Mouse (Mus musculus) adrenal gland, postnatal 4 days (tissue): ENCODE data around the gene Slu7. TPM values are rescaled to one million over a fixed set of nuclear protein-coding genes. Genes with fewer than 3 reads are reported as not detected.
A peak's percentile ranks its signal among the peaks of the same experiment; 100 is the strongest.

Source experiments
- DNase-seq, 2 experiments: peaks; one replicate each; pipeline ENCODE4 v3.0.0; 2021 to 2022; ENCODE audit warnings: low spot score in 2 of 2, mixed read lengths in 2 of 2
- total RNA-seq, 2 experiments: library from RNA; stranded (reverse); gene quantifications; 2 replicates each; pipeline ENCODE4 v1.2.3; 2021

The Slu7 gene
- total RNA-seq, 2 experiments from 2014 or later: 50.2 to 53.5 TPM

- no peak for DNase-seq
These were observed 16.3 kb upstream of the Slu7 start for GRCm38 (mm10) chr11:43417201-43417600.

- DNase-seq: no peak
These were observed 9.2 kb upstream of the Slu7 start for GRCm38 (mm10) chr11:43424386-43424785.

- DNase-seq: no peak
These were observed 8.3 kb upstream of the Slu7 start for GRCm38 (mm10) chr11:43425166-43425709.

- peak; percentile 27 to 53 for DNase-seq
These were observed 7.6 kb upstream of the Slu7 start, which contains the start of gene Pttg1 for GRCm38 (mm10) chr11:43425824-43426413. Pttg1 (minus strand) TSS chr11:43426251.

- DNase-seq: no peak
These were observed 7.1 kb upstream of the Slu7 start for GRCm38 (mm10) chr11:43426414-43426884.

GRCm38 (mm10) chr11:43434024-43434407 is 472 bp downstream of the Slu7 start:
- no peak for DNase-seq

GRCm38 (mm10) chr11:43441121-43441520 is 7.6 kb downstream of the Slu7 start:
- DNase-seq: no peak

GRCm38 (mm10) chr11:43443183-43443582 is 9.6 kb downstream of the Slu7 start:
- DNase-seq: no peak

GRCm38 (mm10) chr11:43449916-43450315 is 16.4 kb downstream of the Slu7 start:
- no peak for DNase-seq

- no peak for DNase-seq
These were observed 17.8 kb downstream of the Slu7 start for GRCm38 (mm10) chr11:43451322-43451721.

GRCm38 (mm10) chr11:43452266-43452665 is 18.7 kb downstream of the Slu7 start:
- DNase-seq: no peak

- DNase-seq: no peak
These were observed 29.7 kb downstream of the Slu7 start for GRCm38 (mm10) chr11:43463204-43463603.

GRCm38 (mm10) chr11:43470118-43470517 is 36.6 kb downstream of the Slu7 start:
- DNase-seq: no peak

- DNase-seq: no peak
These were observed 37.6 kb downstream of the Slu7 start for GRCm38 (mm10) chr11:43470881-43471820.

GRCm38 (mm10) chr11:43473115-43473514 is 39.6 kb downstream of the Slu7 start:
- no peak for DNase-seq

GRCm38 (mm10) chr11:43473635-43474224 is 40.2 kb downstream of the Slu7 start:
- DNase-seq: no peak

GRCm38 (mm10) chr11:43474225-43474774 is 40.8 kb downstream of the Slu7 start, which contains the start of gene C1qtnf2:
C1qtnf2 (plus strand) TSS chr11:43474276.
- no peak for DNase-seq

GRCm38 (mm10) chr11:43479376-43479775 is 45.8 kb downstream of the Slu7 start:
- no peak for DNase-seq

- DNase-seq: no peak
These were observed 47.0 kb downstream of the Slu7 start for GRCm38 (mm10) chr11:43480561-43480960.

- DNase-seq: no peak
These were observed 48.4 kb downstream of the Slu7 start for GRCm38 (mm10) chr11:43481672-43482522.
